Mouse (Mus musculus) heart, adult 2 months (tissue): ENCODE measurements around the gene Ncor2.

Experiments
- CTCF ChIP-seq: fragments of 200-600 bp; IDR thresholded peaks from 2 replicates; pipeline ENCODE4 v1.8.1; 2022; ENCODE audit warnings: antibody characterized with exemption, mild to moderate bottlenecking, moderate library complexity
- EP300 ChIP-seq: fragments of 200-500 bp; IDR thresholded peaks from 2 replicates; pipeline ENCODE4 v1.6.1; 2011; ENCODE audit warnings: low read depth, low read length, control low read depth; ENCODE audit not compliant: insufficient read depth
- POLR2A ChIP-seq: fragments of 200-500 bp; IDR thresholded peaks from 2 replicates; pipeline ENCODE4 v1.6.1; 2011; ENCODE audit warnings: mild to moderate bottlenecking, low read depth, low read length, control low read depth; ENCODE audit not compliant: insufficient read depth

DNA sequence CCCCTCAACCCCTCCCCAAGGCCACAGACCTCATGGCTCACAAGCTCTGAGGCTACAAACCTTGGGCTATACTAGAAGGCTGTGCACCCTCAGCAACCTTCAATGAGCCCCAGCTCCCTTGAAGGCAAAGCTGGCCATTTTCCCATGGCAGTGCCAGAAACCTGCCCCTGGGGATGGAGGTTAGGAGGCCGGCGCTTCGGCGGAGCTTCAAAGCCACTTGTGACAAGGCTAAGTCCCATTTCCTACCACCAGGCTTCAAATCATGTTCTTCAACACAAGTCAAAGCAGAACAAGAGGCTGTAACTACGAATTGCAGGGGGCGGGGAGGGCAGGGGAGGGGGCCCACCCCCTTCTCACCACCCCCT, 122.7 kb downstream of the Ncor2 start:
- TF ChIP-seq EP300 (no peak), CTCF (no peak), POLR2A (no peak)
